Mouse (Mus musculus) midbrain, postnatal 0 days (tissue): ENCODE measurements around the gene Fosl1. TPM values are rescaled to one million over a fixed set of nuclear protein-coding genes. Genes with fewer than 3 reads are reported as not detected.

Source experiments
- ATAC-seq: fragments of 200-750 bp; cut with Nextera tagmentation; 2 replicates; pipeline ENCODE4 v1.8.0; 2017; ENCODE audit warnings: moderate number of reproducible peaks, mild to moderate bottlenecking, moderate TSS enrichment, moderate library complexity; ENCODE audit not compliant: low FRiP score
- DNase-seq: peaks from one replicate; pipeline ENCODE4 v3.0.0-alpha.2; 2015; ENCODE audit warnings: low spot score
- H3K27ac ChIP-seq: fragments of 300-500 bp; sonication (generic); 2 replicates; pipeline ENCODE4 v1.5.1; 2014; ENCODE audit warnings: low read depth, mild to moderate bottlenecking, low read length, mixed read lengths
- H3K27me3 ChIP-seq: fragments of 300-500 bp; sonication (generic); 2 replicates; pipeline ENCODE4 v1.6.1; 2014; ENCODE audit warnings: low read length, control low read depth, mixed read lengths; ENCODE audit not compliant: insufficient read depth
- H3K36me3 ChIP-seq: fragments of 300-500 bp; sonication (generic); 2 replicates; pipeline ENCODE4 v1.6.1; 2014; ENCODE audit warnings: low read length, control low read depth, mixed read lengths; ENCODE audit not compliant: insufficient read depth
- H3K4me1 ChIP-seq: fragments of 300-500 bp; sonication (generic); 2 replicates; pipeline ENCODE4 v1.6.1; 2014; ENCODE audit warnings: mild to moderate bottlenecking, control low read depth, antibody characterized with exemption, low read length, mixed read lengths; ENCODE audit not compliant: insufficient read depth
- H3K4me2 ChIP-seq: fragments of 300-500 bp; sonication (generic); 2 replicates; pipeline ENCODE4 v1.6.1; 2014; ENCODE audit warnings: low read depth, mild to moderate bottlenecking, low read length, mixed read lengths; ENCODE audit not compliant: poor library complexity, severe bottlenecking
- H3K4me3 ChIP-seq: fragments of 300-500 bp; sonication (generic); 2 replicates; pipeline ENCODE4 v1.5.1; 2014; ENCODE audit warnings: low read depth, mild to moderate bottlenecking, low read length, moderate library complexity
- H3K9ac ChIP-seq: fragments of 300-500 bp; sonication (generic); replicated peaks from 2 replicates; pipeline ENCODE4 v1.6.1; 2014; ENCODE audit warnings: mild to moderate bottlenecking, low read length, moderate library complexity, mixed read lengths; ENCODE audit not compliant: poor library complexity, severe bottlenecking
- H3K9me3 ChIP-seq: fragments of 300-500 bp; sonication (generic); 2 replicates; pipeline ENCODE4 v1.6.1; 2016; ENCODE audit warnings: low read length, control low read depth
- CTCF ChIP-seq: IDR thresholded peaks from 2 replicates; pipeline ENCODE4 v1.5.1; 2016; ENCODE audit warnings: antibody characterized with exemption, mild to moderate bottlenecking
- WGBS: fragments of 180-500 bp; shearing (Covaris S2); extraction: QIAGEN DNeasy Blood & Tissue Kit; methylation state at CpG from one replicate; pipeline ENCODE4 v1.1.7; 2014; 5-methylcytosine and 5-hydroxymethylcytosine counted together
- polyA plus RNA-seq: library from polyadenylated mRNA; unstranded; fragments of >200 nt; fragmentation: Nextera tagmentation; extraction: Ambion mirVana; gene quantifications from 2 replicates; pipeline ENCODE4 v1.2.1, GENCODE M21; 2015
- total RNA-seq: library from RNA; depleted of rRNA; stranded (reverse); fragments of >200 nt; gene quantifications from 2 replicates; pipeline ENCODE4 v1.2.3, GENCODE M21; 2014

Gene Fosl1
- total and polyA plus RNA-seq, 2 experiments from 2014 or later, result 0.11 TPM; not detected in 1

GRCm38 (mm10) chr19:5448354-5449150 is 1.2 kb downstream of the Fosl1 start:
- H3K36me3 ChIP-seq, result no peaks in the 10 kb centered on the region
- DNase-seq (no peak), ATAC-seq (no peak)
- H3K4me2 ChIP-seq, result peak overlapping the region; percentile 97
- peak overlapping the region; percentile 47 for H3K4me3 ChIP-seq
- 0 out of 2 replicates have a peak, but pooled peaks cover 4% of the 10 kb centered on the region for H3K4me1 ChIP-seq
- no peak overlapping the region for H3K27ac ChIP-seq
- no peak for TF ChIP-seq CTCF
- no peaks in the 10 kb centered on the region for H3K9me3 ChIP-seq
- H3K9ac ChIP-seq, result no peak overlapping the region
- peaks cover 44% of the 10 kb centered on the region for H3K27me3 ChIP-seq
- WGBS, result 10% methylated on average over 36 of the region's 36 CpGs

GRCm38 (mm10) chr19:5449673-5450072 is 2.3 kb downstream of the Fosl1 start:
- Histone ChIP-seq H3K4me1 (0 out of 2 replicates have a peak, but pooled peaks cover 4% of the 10 kb centered on the region), H3K9ac (no peak overlapping the region), H3K27ac (no peak overlapping the region), H3K9me3 (no peaks in the 10 kb centered on the region), H3K4me3 (no peak overlapping the region), H3K4me2 (no peak overlapping the region), H3K36me3 (0 out of 2 replicates have a peak, but pooled peaks cover 4% of the 10 kb centered on the region), H3K27me3 (peaks cover 44% of the 10 kb centered on the region)
- WGBS, result 84% methylated on average over 3 of the region's 3 CpGs
- no peak for DNase-seq
- no peak for TF ChIP-seq CTCF
- ATAC-seq, result no peak

DNA sequence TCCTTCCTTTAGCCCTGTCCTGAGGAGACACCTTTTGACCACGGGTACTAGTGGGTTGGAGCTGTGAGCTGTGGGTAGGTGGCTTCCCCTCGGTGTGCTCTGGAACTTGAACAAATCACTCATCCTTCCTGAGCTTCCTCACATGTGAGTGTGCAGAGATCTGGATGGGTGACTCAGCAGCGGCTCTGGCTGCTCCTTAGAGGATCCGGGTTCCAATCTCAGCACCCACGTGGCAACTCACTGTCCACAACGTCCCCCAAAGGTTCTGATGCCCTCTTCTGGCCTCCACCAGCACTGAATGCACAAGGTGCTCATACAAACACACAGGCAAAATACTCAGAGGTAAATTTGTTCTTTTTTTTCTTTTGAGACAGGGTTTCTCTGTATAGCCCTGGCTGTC is 4.4 kb downstream of the Fosl1 start:
- 80% methylated on average over 6 of the region's 6 CpGs for WGBS
- Histone ChIP-seq H3K4me3 (no peak overlapping the region), H3K27ac (no peak overlapping the region), H3K9me3 (no peaks in the 10 kb centered on the region), H3K4me2 (no peak overlapping the region), H3K36me3 (0 out of 2 replicates have a peak, but pooled peaks cover 4% of the 10 kb centered on the region), H3K4me1 (peaks cover 17% of the 10 kb centered on the region), H3K9ac (no peak overlapping the region), H3K27me3 (peaks cover 36% of the 10 kb centered on the region)
- no peak for ATAC-seq
- TF ChIP-seq CTCF, result no peak
- no peak for DNase-seq

DNA sequence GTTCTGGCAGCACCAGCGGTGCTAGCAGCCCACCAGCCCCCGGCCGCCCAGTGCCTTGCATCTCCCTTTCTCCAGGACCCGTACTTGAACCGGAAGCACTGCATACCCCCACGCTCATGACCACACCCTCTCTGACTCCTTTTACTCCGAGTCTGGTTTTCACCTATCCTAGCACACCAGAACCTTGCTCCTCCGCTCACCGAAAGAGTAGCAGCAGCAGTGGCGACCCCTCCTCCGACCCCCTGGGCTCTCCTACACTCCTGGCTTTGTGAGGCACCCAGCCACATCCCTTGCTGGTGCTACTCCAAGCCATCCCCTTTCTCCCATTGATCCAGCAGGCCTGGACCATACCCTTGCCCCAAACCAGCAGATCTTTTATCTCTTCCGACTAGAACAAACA is 7.7 kb downstream of the Fosl1 start:
- peaks cover 3% of the 10 kb centered on the region for H3K27me3 ChIP-seq
- H3K27ac ChIP-seq, result no peak overlapping the region
- peak overlapping the region; percentile 80 for H3K4me3 ChIP-seq
- 0 out of 2 replicates have a peak, but pooled peaks cover 4% of the 10 kb centered on the region for H3K36me3 ChIP-seq
- WGBS, result 81% methylated on average over 12 of the region's 12 CpGs
- no peak for DNase-seq
- H3K4me1 ChIP-seq, result peaks cover 13% of the 10 kb centered on the region
- TF ChIP-seq CTCF, result no peak
- H3K9me3 ChIP-seq, result no peaks in the 10 kb centered on the region
- H3K9ac ChIP-seq, result 0 out of 2 replicates have a peak overlapping the region, but pooled peaks have one; percentile 29
- ATAC-seq, result no peak
- H3K4me2 ChIP-seq, result peak overlapping the region; percentile 92

DNA sequence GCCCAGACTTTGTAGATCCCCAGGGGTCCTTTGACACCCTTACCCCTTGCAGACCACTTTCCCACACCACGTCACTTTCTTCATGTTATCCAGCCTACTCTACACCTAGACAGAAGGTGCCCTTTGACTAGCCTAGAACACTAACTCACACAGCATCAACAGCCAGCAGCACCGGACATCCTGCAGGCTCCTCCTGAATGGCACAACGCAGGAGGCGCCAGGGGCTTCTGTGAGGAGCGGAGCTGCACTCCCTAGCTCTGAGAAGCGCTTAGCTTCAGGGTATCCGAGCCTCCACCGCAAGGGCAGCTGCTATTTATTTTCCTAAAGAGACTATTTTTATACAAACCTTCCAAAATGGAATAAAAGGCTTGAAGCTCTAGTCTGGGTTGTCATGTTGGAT is 8.2 kb downstream of the Fosl1 start:
- Histone ChIP-seq H3K36me3 (0 out of 2 replicates have a peak, but pooled peaks cover 4% of the 10 kb centered on the region), H3K27ac (no peak overlapping the region), H3K4me2 (peak overlapping the region; percentile 92), H3K4me1 (peaks cover 13% of the 10 kb centered on the region), H3K27me3 (no peaks in the 10 kb centered on the region), H3K9ac (0 out of 2 replicates have a peak overlapping the region, but pooled peaks have one; percentile 29), H3K9me3 (no peaks in the 10 kb centered on the region), H3K4me3 (peak overlapping the region; percentile 80)
- no peak for TF ChIP-seq CTCF
- 54% methylated on average over 8 of the region's 8 CpGs for WGBS
- no peak for ATAC-seq
- DNase-seq, result no peak
